Mouse (Mus musculus) spleen, adult 2 months (tissue): ENCODE results near the gene Gm17402. TPM values are rescaled to one million over a fixed set of nuclear protein-coding genes. Genes with fewer than 3 reads are reported as not detected.

ENCODE experiments used
- DNase-seq, 2 experiments: peaks; one replicate each; pipeline versions ENCODE4 v3.0.0 to v3.0.0-alpha.2; 2012 to 2021; ENCODE audit warnings: low spot score in 2 of 2, low read depth in 1 of 2
- H3K27ac ChIP-seq: fragments of 200-500 bp; 2 replicates; pipeline ENCODE4 v1.5.1; 2012; ENCODE audit warnings: low read length, inconsistent platforms; ENCODE audit not compliant: insufficient read depth
- H3K27me3 ChIP-seq: fragments of 200-500 bp; 2 replicates; pipeline ENCODE4 v1.6.1; 2012; ENCODE audit warnings: mild to moderate bottlenecking, moderate library complexity, low read length, inconsistent platforms; ENCODE audit not compliant: control insufficient read depth, insufficient read depth
- H3K36me3 ChIP-seq: fragments of 200-500 bp; 2 replicates; pipeline ENCODE4 v1.6.1; 2012; ENCODE audit warnings: mild to moderate bottlenecking, low read length, inconsistent platforms; ENCODE audit not compliant: control insufficient read depth, insufficient read depth
- H3K4me1 ChIP-seq: fragments of 200-500 bp; 2 replicates; pipeline ENCODE4 v1.6.1; 2011; ENCODE audit warnings: inconsistent platforms; ENCODE audit not compliant: control insufficient read depth, insufficient read depth, insufficient read length
- H3K4me3 ChIP-seq: fragments of 200-500 bp; 2 replicates; pipeline ENCODE4 v1.5.1; 2011; ENCODE audit warnings: mild to moderate bottlenecking, inconsistent platforms; ENCODE audit not compliant: insufficient read depth, insufficient read length; ENCODE audit errors: extremely low read depth
- CTCF ChIP-seq: fragments of 200-500 bp; IDR thresholded peaks from 2 replicates; pipeline ENCODE4 v1.5.1; 2011; ENCODE audit warnings: mild to moderate bottlenecking, inconsistent platforms; ENCODE audit not compliant: insufficient read depth, insufficient read length, insufficient replicate concordance; ENCODE audit errors: extremely low read depth
- POLR2A ChIP-seq: fragments of 200-500 bp; IDR thresholded peaks from 2 replicates; pipeline ENCODE4 v1.6.1; 2011; ENCODE audit warnings: low read depth, low read length, inconsistent platforms
- WGBS: fragments of 180-500 bp; shearing (Covaris S2); methylation state at CpG from one replicate; pipeline ENCODE4 v1.1.7; 2018; 5-methylcytosine and 5-hydroxymethylcytosine counted together
- polyA plus RNA-seq: library from polyadenylated mRNA; depleted of rRNA; stranded (reverse); fragments of >200 nt; gene quantifications from 2 replicates; pipeline ENCODE4 v1.2.3, GENCODE M21; 2012

Gm17402 gene
- polyA plus RNA-seq, 1 experiment = not detected

GRCm38 (mm10) chr3:67367481-67367880 is 7.5 kb downstream of the Gm17402 start:
- WGBS = 86% methylated on average over 6 of the region's 6 CpGs
- DNase-seq = no peak
- Histone ChIP-seq H3K4me3 (no peak overlapping the region), H3K4me1 (no peaks in the 10 kb centered on the region), H3K27ac (no peak overlapping the region), H3K27me3 (no peaks in the 10 kb centered on the region), H3K36me3 (no peaks in the 10 kb centered on the region)
- no peak for TF ChIP-seq POLR2A
- TF ChIP-seq CTCF = no peak

DNA sequence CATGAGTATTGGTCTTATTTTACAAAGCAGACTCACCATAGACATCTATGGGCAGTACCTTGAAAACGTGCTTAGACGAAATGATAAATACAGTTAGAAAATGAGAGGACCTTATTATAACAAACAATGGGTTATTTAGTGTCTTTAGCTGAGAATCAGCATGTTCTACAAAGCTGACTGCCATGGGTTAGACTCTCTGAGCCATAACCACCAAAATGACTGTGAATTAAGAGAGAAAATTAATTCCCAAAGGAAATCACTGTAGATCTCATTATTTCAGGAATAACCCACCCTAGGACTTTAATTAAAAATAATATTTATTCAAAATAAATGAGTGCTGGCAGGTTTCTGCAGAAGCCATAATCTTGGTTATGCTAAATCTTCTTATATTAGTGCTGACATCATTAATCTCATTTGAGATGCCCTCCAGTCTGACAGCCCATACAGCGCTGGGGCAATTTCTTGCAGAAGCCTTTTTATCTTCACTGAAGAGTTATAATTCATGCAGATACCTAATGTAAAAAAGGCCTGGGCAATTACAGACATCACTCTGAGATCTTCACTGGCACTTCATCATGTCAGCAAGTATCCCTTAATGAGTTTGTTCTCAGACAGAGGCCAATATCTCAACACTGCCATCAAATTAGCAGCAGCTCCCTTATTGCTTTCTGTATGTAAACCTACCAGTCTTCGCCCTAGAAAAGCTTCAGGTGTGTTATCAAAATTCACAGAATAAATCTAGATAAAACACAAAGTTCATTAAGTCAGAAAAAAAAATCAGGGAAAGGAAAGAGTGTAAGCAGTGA is 8.7 kb downstream of the Gm17402 start:
- no peak for DNase-seq
- no peaks in the 10 kb centered on the region for H3K4me1 ChIP-seq
- no peaks in the 10 kb centered on the region for H3K27me3 ChIP-seq
- no peaks in the 10 kb centered on the region for H3K36me3 ChIP-seq
- no peak overlapping the region for H3K4me3 ChIP-seq
- TF ChIP-seq CTCF (no peak), POLR2A (no peak)
- no peak overlapping the region for H3K27ac ChIP-seq
- WGBS = 79% methylated on average over 4 of the region's 4 CpGs

GRCm38 (mm10) chr3:67358376-67358775 is 16.6 kb downstream of the Gm17402 start:
- 91% methylated on average over 7 of the region's 7 CpGs for WGBS
- Histone ChIP-seq H3K27me3 (no peaks in the 10 kb centered on the region), H3K27ac (no peak overlapping the region), H3K4me3 (no peak overlapping the region), H3K4me1 (no peaks in the 10 kb centered on the region), H3K36me3 (no peaks in the 10 kb centered on the region)
- DNase-seq = no peak
- no peak for TF ChIP-seq POLR2A
- no peak for TF ChIP-seq CTCF

DNA sequence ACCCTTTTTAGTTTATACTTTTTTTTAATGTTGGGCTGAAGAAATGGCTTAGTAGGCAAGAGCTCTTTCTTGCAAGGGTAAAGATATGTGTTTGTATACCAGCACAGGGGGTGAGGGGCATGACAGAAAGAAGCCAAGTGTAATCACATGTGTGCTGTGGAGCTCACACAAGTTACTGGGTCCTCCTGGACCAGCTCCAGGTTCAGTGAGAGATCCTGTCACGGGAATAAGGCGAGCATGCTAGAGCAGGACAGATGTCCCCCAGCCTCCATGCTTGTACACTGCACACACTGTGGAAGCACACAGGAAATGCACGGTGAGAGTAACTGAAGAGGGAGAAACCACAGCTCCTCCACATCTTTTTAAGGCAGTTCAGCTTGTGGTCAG is 22.2 kb downstream of the Gm17402 start:
- Histone ChIP-seq H3K27me3 (no peaks in the 10 kb centered on the region), H3K36me3 (no peaks in the 10 kb centered on the region), H3K27ac (no peak overlapping the region), H3K4me3 (no peak overlapping the region), H3K4me1 (no peaks in the 10 kb centered on the region)
- no peak for DNase-seq
- WGBS = 61% methylated on average over 3 of the region's 3 CpGs
- no peak for TF ChIP-seq CTCF
- no peak for TF ChIP-seq POLR2A

DNA sequence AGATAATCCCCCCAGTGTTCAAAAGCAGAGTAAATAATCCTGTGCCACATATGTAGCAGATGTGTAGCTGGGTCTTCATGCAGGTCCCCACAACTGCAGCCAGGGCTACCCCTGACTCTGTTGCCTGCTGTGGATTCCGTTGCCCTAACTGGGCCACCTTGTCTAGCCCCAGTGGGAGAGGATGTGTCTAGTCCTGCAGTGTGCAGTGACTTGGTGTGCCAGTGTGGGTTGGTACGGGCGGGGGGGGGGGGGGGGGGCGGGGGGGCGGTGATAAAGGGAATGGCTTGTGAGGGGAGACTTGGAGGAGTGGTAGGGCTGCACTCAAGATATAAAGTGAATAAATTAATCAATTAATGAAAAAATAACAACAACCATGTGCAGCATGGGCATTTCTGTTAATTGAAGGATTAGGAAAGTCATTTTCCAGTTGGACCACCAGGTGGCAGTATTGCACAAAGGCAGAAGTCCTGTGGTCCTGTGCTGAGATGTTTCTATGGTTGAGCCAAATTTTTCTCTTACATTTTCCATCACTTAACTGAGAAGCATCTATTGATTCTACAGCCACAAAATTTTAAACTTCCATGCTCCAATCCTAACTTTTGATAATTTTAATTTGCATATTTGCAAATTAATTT is 22.7 kb downstream of the Gm17402 start:
- 39% methylated on average over 5 of the region's 5 CpGs for WGBS
- DNase-seq = peak in 1 of 2 experiments; percentile 33
- no peaks in the 10 kb centered on the region for H3K36me3 ChIP-seq
- H3K27ac ChIP-seq = no peak overlapping the region
- H3K4me1 ChIP-seq = no peaks in the 10 kb centered on the region
- no peak overlapping the region for H3K4me3 ChIP-seq
- TF ChIP-seq CTCF (peak; percentile 49; the same call in 1 of the 2 replicates), POLR2A (no peak)
- H3K27me3 ChIP-seq = no peaks in the 10 kb centered on the region

DNA sequence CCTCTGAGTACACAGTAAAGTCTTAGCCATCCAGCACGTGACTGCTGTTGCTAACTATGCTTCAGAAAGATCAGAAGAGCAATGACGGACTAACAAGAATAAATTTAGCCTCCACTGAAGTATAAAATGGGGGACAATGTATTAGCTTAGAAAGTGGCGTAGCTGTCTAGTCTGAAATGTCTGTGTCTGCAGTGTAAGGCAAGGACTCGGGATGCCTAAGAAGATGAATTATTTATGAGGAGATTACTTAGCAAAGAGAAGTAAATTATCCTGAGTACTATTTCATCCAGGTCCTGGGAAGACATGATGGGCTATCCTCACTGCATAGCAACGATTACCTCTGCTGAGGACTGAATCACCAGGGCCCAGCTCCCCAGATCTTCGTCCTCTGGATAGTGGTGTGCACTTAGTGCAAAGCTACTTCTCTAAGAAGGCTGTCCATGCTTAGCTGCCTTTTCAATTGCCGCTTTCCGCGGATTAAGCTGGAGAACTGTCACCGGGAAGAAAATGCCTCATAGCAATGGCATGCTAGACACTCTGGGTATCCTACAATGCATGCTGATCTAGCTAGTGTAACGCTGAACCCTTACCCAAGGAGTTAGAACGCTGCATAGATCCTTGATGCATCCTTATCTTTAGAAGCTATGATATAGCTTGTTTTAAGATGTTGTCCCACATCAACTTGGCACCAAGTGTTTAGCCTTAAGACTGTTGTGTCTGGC is 23.4 kb downstream of the Gm17402 start:
- no peaks in the 10 kb centered on the region for H3K4me1 ChIP-seq
- H3K36me3 ChIP-seq = no peaks in the 10 kb centered on the region
- no peak for DNase-seq
- WGBS = 88% methylated on average over 12 of the region's 12 CpGs
- no peak for TF ChIP-seq CTCF
- no peak for TF ChIP-seq POLR2A
- H3K27me3 ChIP-seq = no peaks in the 10 kb centered on the region
- H3K27ac ChIP-seq = no peak overlapping the region
- H3K4me3 ChIP-seq = no peak overlapping the region

DNA sequence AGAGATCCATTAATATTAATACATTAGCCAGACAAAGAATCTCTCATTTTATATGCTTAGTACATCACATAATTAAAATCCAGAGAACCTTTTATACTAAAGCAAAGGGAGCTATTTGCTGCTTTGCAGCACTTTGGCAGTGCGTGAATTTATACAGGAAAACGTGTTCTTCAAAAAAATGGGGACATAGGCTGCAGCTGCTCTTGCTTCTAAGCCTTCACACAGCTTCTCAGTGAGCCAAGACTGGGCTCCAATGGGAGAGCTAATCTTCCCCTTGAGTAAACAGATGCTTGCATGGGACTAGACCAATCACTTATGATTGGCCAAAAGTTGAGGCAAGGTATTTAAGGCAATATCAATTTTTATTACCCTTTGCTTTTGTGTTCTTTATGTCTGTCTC is 28.3 kb downstream of the Gm17402 start:
- TF ChIP-seq CTCF (no peak), POLR2A (no peak)
- Histone ChIP-seq H3K27me3 (no peaks in the 10 kb centered on the region), H3K27ac (no peak overlapping the region), H3K4me1 (no peaks in the 10 kb centered on the region), H3K4me3 (no peak overlapping the region), H3K36me3 (no peaks in the 10 kb centered on the region)
- 90% methylated on average over 2 of the region's 2 CpGs for WGBS
- no peak for DNase-seq
